Mouse (Mus musculus): ENCODE measurements around the gene Mesp1. TPM values are rescaled to one million over a fixed set of nuclear protein-coding genes. Genes with fewer than 3 reads are reported as not detected.

Gene Mesp1
- total and polyA plus RNA-seq, 3 experiments: not detected

DNA sequence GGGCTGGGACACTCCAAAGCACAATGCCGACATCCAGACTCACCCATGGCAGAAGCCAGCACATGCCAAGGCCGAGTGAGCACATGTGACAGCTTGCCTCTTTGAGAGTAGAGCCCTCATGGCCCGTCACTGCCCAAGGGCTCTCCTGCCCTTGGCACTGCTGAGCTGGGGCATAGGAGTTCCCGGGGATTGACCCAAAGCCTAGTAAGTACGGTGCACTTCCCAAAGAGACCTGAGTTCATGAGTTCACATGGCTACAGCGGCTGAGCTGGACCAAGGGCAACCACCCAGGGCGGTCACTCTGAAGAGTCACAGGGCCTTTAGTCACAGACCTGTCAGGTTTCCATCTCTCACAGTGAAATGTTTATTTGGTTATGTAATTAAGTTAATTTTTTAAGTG lies 15.0 kb upstream of the Mesp1 start:
- no peaks in the 10 kb centered on the region for H3K27me3 ChIP-seq (ENCODE audit: control insufficient read depth in 1 of 2, insufficient read depth in 2 of 2, low read length in 2 of 2)
- no peaks in the 10 kb centered on the region for H3K36me3 ChIP-seq (ENCODE audit: control insufficient read depth in 1 of 2, insufficient read depth in 2 of 2, low read length in 2 of 2)
- no peaks in the 10 kb centered on the region; a peak in 1 of 4 replicates for H3K4me1 ChIP-seq (ENCODE audit: control insufficient read depth in 1 of 2, insufficient read depth in 2 of 2, low read length in 2 of 2)
- no peaks in the 10 kb centered on the region for H3K79me2 ChIP-seq (ENCODE audit: control insufficient read depth, insufficient read depth, low read length, poor library complexity)
- DNase-seq (ENCODE audit: low read depth, low spot score): no peak
- H3K9ac ChIP-seq (ENCODE audit: control insufficient read depth, low read depth, low read length, poor library complexity, severe bottlenecking): no peak overlapping the region
- no peak overlapping the region for H3K4me3 ChIP-seq (ENCODE audit: control insufficient read depth in 1 of 2, insufficient read depth in 1 of 2, low read depth in 2 of 2, low read length in 2 of 2)
- H3K9me3 ChIP-seq (replicated peaks; ENCODE audit: insufficient read depth, low read length): no peaks in the 10 kb centered on the region
- no peak for TF ChIP-seq SIN3A (IDR thresholded peaks at IDR 0.05; ENCODE audit: low read length)
- no peak for TF ChIP-seq ZC3H11A (IDR thresholded peaks at IDR 0.05; ENCODE audit: low read depth, low read length)
- TF ChIP-seq RAD21 (IDR thresholded peaks at IDR 0.05; ENCODE audit: low read depth, low read length): no peak
- TF ChIP-seq POLR2AphosphoS5 (IDR thresholded peaks at IDR 0.05; ENCODE audit: borderline replicate concordance, low read depth, low read length): no peak
- TF ChIP-seq ETS1 (IDR thresholded peaks at IDR 0.05; ENCODE audit: low read depth, low read length): no peak
- no peak for TF ChIP-seq USF2 (IDR thresholded peaks at IDR 0.05; ENCODE audit: borderline replicate concordance in 1 of 2, insufficient read depth in 1 of 2, low read depth in 1 of 2, low read length in 2 of 2)
- TF ChIP-seq BHLHE40 (IDR thresholded peaks at IDR 0.05; ENCODE audit: borderline replicate concordance, low read depth, low read length): no peak
- no peak for TF ChIP-seq UBTF (IDR thresholded peaks at IDR 0.05; ENCODE audit: borderline replicate concordance, insufficient read depth, low read depth, low read length)
- no peak for TF ChIP-seq NELFE (IDR thresholded peaks at IDR 0.05; ENCODE audit: low read depth, low read length)
- TF ChIP-seq RCOR1 (IDR thresholded peaks at IDR 0.05; ENCODE audit: low read depth, low read length): no peak
- no peak for TF ChIP-seq MAX (IDR thresholded peaks at IDR 0.05; ENCODE audit: low read length)
- TF ChIP-seq TBP (IDR thresholded peaks at IDR 0.05; ENCODE audit: low read depth, low read length): no peak
- no peak for TF ChIP-seq MYB (IDR thresholded peaks at IDR 0.05; ENCODE audit: low read depth, low read length)
- TF ChIP-seq POLR2AphosphoS2 (IDR thresholded peaks at IDR 0.05; ENCODE audit: low read length): no peak
- no peak for TF ChIP-seq MAZ (IDR thresholded peaks at IDR 0.05; ENCODE audit: low read depth, low read length)
- no peak for TF ChIP-seq USF1 (IDR thresholded peaks at IDR 0.05; ENCODE audit: low read depth, low read length)
- TF ChIP-seq NRF1 (IDR thresholded peaks at IDR 0.05; ENCODE audit: insufficient read depth, low read depth, low read length, poor library complexity, severe bottlenecking): no peak
- TF ChIP-seq CTCF (IDR thresholded peaks at IDR 0.05 in 2 of 3, conservative IDR thresholded peaks at IDR 0.05 in 1 of 3; ENCODE audit: control insufficient read depth in 1 of 3, insufficient read depth in 1 of 3, low read depth in 2 of 3, low read length in 3 of 3, poor library complexity in 1 of 3, severe bottlenecking in 1 of 3): no peak
- TF ChIP-seq MXI1 (IDR thresholded peaks at IDR 0.05; ENCODE audit: low read depth, low read length): no peak
- no peak overlapping the region for H3K27ac ChIP-seq (ENCODE audit: control insufficient read depth, low read depth, low read length)

DNA sequence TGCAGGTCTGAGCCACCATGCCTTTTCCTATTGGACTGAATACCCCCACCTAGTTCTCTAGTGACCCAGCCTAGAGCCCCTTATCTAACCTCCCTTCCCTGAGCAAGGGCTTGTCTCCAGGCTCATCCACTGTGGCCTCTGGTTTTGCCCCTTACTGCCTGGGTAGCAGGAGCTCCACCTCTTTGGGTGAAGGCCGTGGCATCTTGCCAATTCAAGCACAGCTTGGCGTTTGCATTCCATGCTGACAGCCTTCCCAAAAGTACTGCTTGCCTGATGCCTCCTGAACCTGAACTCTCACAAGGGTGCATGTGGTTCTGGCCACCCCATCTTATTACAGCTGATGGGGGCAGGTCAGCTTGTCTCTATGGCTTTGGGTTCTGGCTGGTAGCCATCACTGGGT lies 10.3 kb upstream of the Mesp1 start:
- Histone ChIP-seq H3K9me3 (replicated peaks; ENCODE audit: insufficient read depth, low read length) (no peaks in the 10 kb centered on the region), H3K4me3 (ENCODE audit: control insufficient read depth in 1 of 2, insufficient read depth in 1 of 2, low read depth in 2 of 2, low read length in 2 of 2) (no peak overlapping the region), H3K4me1 (ENCODE audit: control insufficient read depth in 1 of 2, insufficient read depth in 2 of 2, low read length in 2 of 2) (no peaks in the 10 kb centered on the region), H3K27me3 (ENCODE audit: control insufficient read depth in 1 of 2, insufficient read depth in 2 of 2, low read length in 2 of 2) (no peaks in the 10 kb centered on the region), H3K79me2 (ENCODE audit: control insufficient read depth, insufficient read depth, low read length, poor library complexity) (no peaks in the 10 kb centered on the region), H3K27ac (ENCODE audit: control insufficient read depth, low read depth, low read length) (no peak overlapping the region), H3K36me3 (ENCODE audit: control insufficient read depth in 1 of 2, insufficient read depth in 2 of 2, low read length in 2 of 2) (no peaks in the 10 kb centered on the region), H3K9ac (ENCODE audit: control insufficient read depth, low read depth, low read length, poor library complexity, severe bottlenecking) (no peak overlapping the region)
- no peak for DNase-seq (ENCODE audit: low read depth, low spot score)
- TF ChIP-seq ZMIZ1 (IDR thresholded peaks at IDR 0.05; ENCODE audit: low read depth, low read length) (no peak), NRF1 (IDR thresholded peaks at IDR 0.05; ENCODE audit: insufficient read depth, low read depth, low read length, poor library complexity, severe bottlenecking) (no peak), ZC3H11A (IDR thresholded peaks at IDR 0.05; ENCODE audit: low read depth, low read length) (no peak), CHD2 (IDR thresholded peaks at IDR 0.05; ENCODE audit: low read length) (no peak), ELF1 (IDR thresholded peaks at IDR 0.05; ENCODE audit: low read depth, low read length) (no peak), JUND (IDR thresholded peaks at IDR 0.05; ENCODE audit: low read depth, low read length) (no peak), MYB (IDR thresholded peaks at IDR 0.05; ENCODE audit: low read depth, low read length) (no peak), POLR2AphosphoS2 (IDR thresholded peaks at IDR 0.05; ENCODE audit: low read length) (no peak)
